Mouse (Mus musculus): Measurements from ENCODE around the gene Myrip. TPM values are rescaled to one million over a fixed set of nuclear protein-coding genes. Genes with fewer than 3 reads are reported as not detected.
"Not testable (repeated sequence)": the region's sequence is repeated elsewhere in the genome, so short reads cannot be mapped to it uniquely, and the experiment has no call there.

Myrip gene
- polyA plus RNA-seq, 1 experiment from 2014 or later = 0.34 TPM

DNA sequence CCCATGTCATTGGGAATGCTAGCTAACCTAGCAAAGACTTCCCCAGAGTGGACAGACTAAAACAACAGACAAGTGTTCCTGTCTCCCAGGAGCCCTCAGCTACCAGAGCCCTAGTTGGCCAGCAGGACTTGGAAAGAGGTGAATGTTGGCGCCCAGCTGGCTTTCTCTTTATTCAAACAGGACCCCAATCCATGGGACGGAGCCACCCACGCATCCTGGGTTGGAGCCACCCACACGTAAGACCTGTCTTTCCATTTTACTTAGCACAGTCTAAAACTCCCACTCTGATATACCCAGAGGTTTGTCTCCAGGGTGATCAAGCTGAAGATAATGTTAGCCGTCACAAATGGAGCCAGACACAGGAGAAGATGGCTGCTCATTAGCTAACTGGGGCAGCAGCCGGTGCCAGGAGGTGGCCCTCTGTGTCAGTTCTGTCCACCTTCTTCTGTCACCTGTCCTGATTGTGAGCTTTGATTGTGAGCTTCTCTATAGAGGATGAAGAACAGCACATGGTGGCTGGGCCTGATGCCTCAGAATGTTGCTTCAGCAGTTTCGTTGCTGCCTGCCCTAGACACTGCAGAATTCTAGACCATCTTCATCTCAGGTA is 95.4 kb downstream of the Myrip start:
- TF ChIP-seq CTCF (IDR thresholded peaks at IDR 0.05; ENCODE audit: low read depth) = no peak
- Histone ChIP-seq H3K4me3 (replicated peaks; ENCODE audit: low read depth, low read length) (no peak overlapping the region), H3K36me3 (ENCODE audit: insufficient read depth, low read length) (no peaks in the 10 kb centered on the region), H3K27ac (no peak overlapping the region), H3K9ac (ENCODE audit: low read depth, low read length) (no peak overlapping the region), H3K27me3 (ENCODE audit: insufficient read depth, low read length) (no peaks in the 10 kb centered on the region), H3K9me3 (replicated peaks; ENCODE audit: low read length) (no peaks in the 10 kb centered on the region), H3K4me2 (ENCODE audit: low read length) (no peak overlapping the region), H3K4me1 (replicated peaks; ENCODE audit: insufficient read depth, low read length) (no peaks in the 10 kb centered on the region)
- ATAC-seq (replicated peaks; ENCODE audit: low FRiP score, low read depth) = no peak
- 86% methylated on average over 7 of the region's 7 CpGs for WGBS
- DNase-seq (ENCODE audit: low spot score) = no peak

DNA sequence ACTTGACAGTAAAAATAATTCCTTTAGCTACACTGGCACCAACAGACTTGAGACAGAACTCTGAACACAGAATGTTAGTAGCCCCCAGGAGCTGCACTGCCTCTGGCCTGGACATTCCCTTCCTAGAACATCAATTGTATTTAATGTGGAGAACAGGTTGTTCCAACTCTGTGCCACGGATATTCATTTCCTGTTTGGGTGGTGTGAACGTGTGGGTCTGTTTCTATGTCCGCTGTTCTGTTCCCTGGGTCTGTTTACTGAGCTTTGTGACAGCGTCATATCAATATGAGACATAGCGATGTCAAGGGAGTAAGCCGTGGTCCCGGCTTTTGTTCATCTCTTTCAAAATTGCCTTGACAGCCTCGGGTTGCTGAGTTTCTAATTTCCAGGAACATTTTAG is 97.0 kb downstream of the Myrip start:
- Histone ChIP-seq H3K9ac (ENCODE audit: low read depth, low read length) (no peak overlapping the region), H3K36me3 (ENCODE audit: insufficient read depth, low read length) (no peaks in the 10 kb centered on the region), H3K9me3 (replicated peaks; ENCODE audit: low read length) (no peaks in the 10 kb centered on the region), H3K27ac (no peak overlapping the region), H3K4me3 (replicated peaks; ENCODE audit: low read depth, low read length) (no peak overlapping the region), H3K4me2 (ENCODE audit: low read length) (no peak overlapping the region), H3K27me3 (ENCODE audit: insufficient read depth, low read length) (no peaks in the 10 kb centered on the region), H3K4me1 (replicated peaks; ENCODE audit: insufficient read depth, low read length) (no peaks in the 10 kb centered on the region)
- no peak for ATAC-seq (replicated peaks; ENCODE audit: low FRiP score, low read depth)
- no peak for TF ChIP-seq CTCF (IDR thresholded peaks at IDR 0.05; ENCODE audit: low read depth)
- 82% methylated on average over 8 of the region's 8 CpGs for WGBS
- no peak for DNase-seq (ENCODE audit: low spot score)

DNA sequence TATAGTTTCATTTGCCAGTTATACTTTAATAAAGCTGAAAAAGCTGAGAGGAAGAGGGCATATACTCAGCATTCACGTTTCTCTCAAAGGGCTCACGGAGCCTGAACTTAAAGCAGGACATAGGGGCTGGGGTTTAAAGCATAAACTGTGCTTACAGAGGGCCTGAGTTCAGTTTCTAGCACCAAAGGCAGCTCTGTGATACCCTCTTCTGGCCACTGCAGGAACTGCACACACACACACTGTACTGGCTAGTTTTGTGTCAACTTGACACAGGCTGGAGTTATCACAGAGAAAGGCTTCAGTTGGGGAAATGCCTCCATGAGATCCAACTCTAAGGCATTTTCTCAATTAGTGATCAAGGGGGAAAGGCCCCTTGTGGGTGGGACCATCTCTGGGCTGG is 98.2 kb downstream of the Myrip start:
- not testable (repeated sequence) for H3K36me3 ChIP-seq (ENCODE audit: insufficient read depth, low read length); H3K4me3 ChIP-seq (replicated peaks; ENCODE audit: low read depth, low read length); H3K4me1 ChIP-seq (replicated peaks; ENCODE audit: insufficient read depth, low read length); H3K27me3 ChIP-seq (ENCODE audit: insufficient read depth, low read length); H3K27ac ChIP-seq; H3K9me3 ChIP-seq (replicated peaks; ENCODE audit: low read length); ATAC-seq (replicated peaks; ENCODE audit: low FRiP score, low read depth); H3K4me2 ChIP-seq (ENCODE audit: low read length); DNase-seq (ENCODE audit: low spot score); H3K9ac ChIP-seq (ENCODE audit: low read depth, low read length)
- 92% methylated on average over 2 of the region's 2 CpGs for WGBS
- peak; percentile 21; the same call in 1 of the 2 replicates for TF ChIP-seq CTCF (IDR thresholded peaks at IDR 0.05; ENCODE audit: low read depth)

DNA sequence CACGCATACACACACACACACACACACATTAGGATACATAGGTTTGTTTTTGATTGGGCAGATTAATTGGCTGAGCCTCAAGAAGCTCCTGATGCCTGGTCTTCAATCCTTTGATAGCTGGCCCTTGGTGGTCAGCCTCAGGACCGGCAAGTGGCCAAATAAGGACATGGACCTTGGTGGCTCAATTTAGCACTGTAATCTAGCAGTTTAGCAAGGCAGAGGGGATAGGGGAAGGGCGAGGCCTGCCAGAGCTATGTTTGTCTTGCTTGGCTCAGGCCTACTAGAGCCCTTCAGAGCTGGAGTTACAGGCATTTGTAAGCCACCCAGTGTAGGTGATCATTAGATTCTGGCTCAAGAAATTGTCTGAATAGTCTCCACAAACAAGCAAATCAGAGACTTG is 101.1 kb downstream of the Myrip start:
- 72% methylated on average over 3 of the region's 3 CpGs for WGBS
- no peak for DNase-seq (ENCODE audit: low spot score)
- Histone ChIP-seq H3K4me3 (replicated peaks; ENCODE audit: low read depth, low read length) (no peak overlapping the region), H3K9me3 (replicated peaks; ENCODE audit: low read length) (no peaks in the 10 kb centered on the region), H3K27ac (no peak overlapping the region), H3K4me1 (replicated peaks; ENCODE audit: insufficient read depth, low read length) (no peaks in the 10 kb centered on the region), H3K27me3 (ENCODE audit: insufficient read depth, low read length) (no peaks in the 10 kb centered on the region), H3K9ac (ENCODE audit: low read depth, low read length) (no peak overlapping the region), H3K4me2 (ENCODE audit: low read length) (no peak overlapping the region), H3K36me3 (ENCODE audit: insufficient read depth, low read length) (no peaks in the 10 kb centered on the region)
- TF ChIP-seq CTCF (IDR thresholded peaks at IDR 0.05; ENCODE audit: low read depth) = no peak
- no peak for ATAC-seq (replicated peaks; ENCODE audit: low FRiP score, low read depth)

DNA sequence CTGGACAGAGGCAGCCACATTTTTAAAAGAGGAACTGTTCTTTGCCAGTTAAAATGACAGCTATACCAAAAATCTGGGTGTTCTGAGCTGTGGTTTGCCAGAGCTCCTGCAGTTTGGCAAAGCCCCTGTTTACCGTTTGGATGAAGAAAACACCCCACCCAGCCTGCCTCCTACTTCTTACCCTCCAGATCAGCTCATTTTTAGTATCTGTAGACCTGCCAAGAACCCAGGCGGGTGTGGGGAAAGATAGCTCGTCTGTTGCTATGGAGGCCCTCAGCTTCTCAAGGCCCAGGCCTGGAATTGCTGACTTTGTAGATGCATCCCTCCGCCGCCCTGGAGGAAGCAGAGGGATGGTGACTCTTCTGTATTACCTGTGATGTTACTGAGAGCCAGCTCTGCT is 102.3 kb downstream of the Myrip start:
- Histone ChIP-seq H3K27ac (no peak overlapping the region), H3K4me2 (ENCODE audit: low read length) (no peak overlapping the region), H3K9ac (ENCODE audit: low read depth, low read length) (no peak overlapping the region), H3K36me3 (ENCODE audit: insufficient read depth, low read length) (no peaks in the 10 kb centered on the region), H3K27me3 (ENCODE audit: insufficient read depth, low read length) (no peaks in the 10 kb centered on the region), H3K4me1 (replicated peaks; ENCODE audit: insufficient read depth, low read length) (no peaks in the 10 kb centered on the region), H3K9me3 (replicated peaks; ENCODE audit: low read length) (no peaks in the 10 kb centered on the region), H3K4me3 (replicated peaks; ENCODE audit: low read depth, low read length) (no peak overlapping the region)
- WGBS = 69% methylated on average over 5 of the region's 5 CpGs
- DNase-seq (ENCODE audit: low spot score) = no peak
- TF ChIP-seq CTCF (IDR thresholded peaks at IDR 0.05; ENCODE audit: low read depth) = no peak
- no peak for ATAC-seq (replicated peaks; ENCODE audit: low FRiP score, low read depth)

DNA sequence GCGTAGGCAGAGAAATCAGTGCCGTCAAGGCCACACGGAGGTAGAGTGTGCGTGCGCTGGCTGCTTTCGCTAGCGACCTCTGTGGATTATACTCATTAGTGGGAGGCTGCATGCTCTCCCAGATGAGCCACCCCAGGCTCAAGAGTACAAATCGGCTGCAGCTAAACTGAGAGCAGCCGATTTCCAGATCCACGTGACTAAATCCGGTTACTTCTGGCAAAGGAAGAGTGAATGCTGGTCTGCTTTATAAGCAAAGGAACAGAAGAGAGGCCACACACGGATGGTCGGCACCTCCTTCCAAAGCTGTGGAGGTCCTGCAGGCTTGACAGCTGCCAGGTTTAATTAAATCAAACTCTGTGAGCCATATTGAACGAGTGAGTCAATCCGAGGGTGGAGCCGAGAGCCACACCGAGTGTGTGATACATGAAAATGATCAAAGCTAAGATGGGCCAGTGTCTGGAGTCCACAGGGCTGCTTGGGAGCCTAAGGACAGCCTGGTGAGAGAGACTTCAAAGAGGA is 108.4 kb downstream of the Myrip start:
- H3K9me3 ChIP-seq (replicated peaks; ENCODE audit: low read length) = no peaks in the 10 kb centered on the region
- H3K4me3 ChIP-seq (replicated peaks; ENCODE audit: low read depth, low read length) = no peak overlapping the region
- DNase-seq (ENCODE audit: low spot score) (no peak), ATAC-seq (replicated peaks; ENCODE audit: low FRiP score, low read depth) (no peak)
- H3K27ac ChIP-seq = no peak overlapping the region
- no peaks in the 10 kb centered on the region for H3K27me3 ChIP-seq (ENCODE audit: insufficient read depth, low read length)
- WGBS = 77% methylated on average over 17 of the region's 17 CpGs
- H3K4me1 ChIP-seq (replicated peaks; ENCODE audit: insufficient read depth, low read length) = no peaks in the 10 kb centered on the region
- no peak overlapping the region for H3K4me2 ChIP-seq (ENCODE audit: low read length)
- TF ChIP-seq CTCF (IDR thresholded peaks at IDR 0.05; ENCODE audit: low read depth) = no peak
- H3K9ac ChIP-seq (ENCODE audit: low read depth, low read length) = no peak overlapping the region
- no peaks in the 10 kb centered on the region for H3K36me3 ChIP-seq (ENCODE audit: insufficient read depth, low read length)

DNA sequence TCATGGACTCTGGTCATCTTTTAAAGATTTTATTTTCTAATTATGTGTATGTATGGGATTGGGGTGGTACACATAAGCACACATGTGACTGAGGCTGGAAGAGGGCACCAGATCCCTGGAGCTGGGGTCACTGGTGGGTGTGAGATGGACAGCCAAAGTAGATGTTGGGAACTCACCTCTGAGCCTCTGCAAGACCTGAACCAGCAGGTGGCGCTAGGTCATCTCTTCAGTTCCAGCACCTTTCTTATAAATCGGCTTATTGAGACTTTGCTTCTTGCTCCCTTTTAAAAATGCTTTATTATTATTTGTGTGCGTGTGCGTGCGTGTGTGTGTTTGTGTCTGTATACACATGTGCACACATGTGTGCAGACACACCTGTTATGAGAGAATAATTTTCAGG is 109.1 kb downstream of the Myrip start:
- H3K9ac ChIP-seq (ENCODE audit: low read depth, low read length) = no peak overlapping the region
- no peaks in the 10 kb centered on the region for H3K9me3 ChIP-seq (replicated peaks; ENCODE audit: low read length)
- no peaks in the 10 kb centered on the region for H3K4me1 ChIP-seq (replicated peaks; ENCODE audit: insufficient read depth, low read length)
- H3K27me3 ChIP-seq (ENCODE audit: insufficient read depth, low read length) = no peaks in the 10 kb centered on the region
- H3K4me2 ChIP-seq (ENCODE audit: low read length) = no peak overlapping the region
- TF ChIP-seq CTCF (IDR thresholded peaks at IDR 0.05; ENCODE audit: low read depth) = peak; percentile 77
- no peak overlapping the region for H3K27ac ChIP-seq
- peak; percentile 54 for DNase-seq (ENCODE audit: low spot score)
- H3K36me3 ChIP-seq (ENCODE audit: insufficient read depth, low read length) = no peaks in the 10 kb centered on the region
- no peak for ATAC-seq (replicated peaks; ENCODE audit: low FRiP score, low read depth)
- H3K4me3 ChIP-seq (replicated peaks; ENCODE audit: low read depth, low read length) = no peak overlapping the region
- 16% methylated on average over 5 of the region's 5 CpGs for WGBS
